Mouse (Mus musculus) NIH3T3 (cell line): ENCODE measurements around the gene Ccr6.

Experiments used
- DNase-seq: peaks from one replicate; pipeline ENCODE4 v3.0.0-alpha.2; 2012; ENCODE audit warnings: low read depth

The Ccr6 gene

DNA sequence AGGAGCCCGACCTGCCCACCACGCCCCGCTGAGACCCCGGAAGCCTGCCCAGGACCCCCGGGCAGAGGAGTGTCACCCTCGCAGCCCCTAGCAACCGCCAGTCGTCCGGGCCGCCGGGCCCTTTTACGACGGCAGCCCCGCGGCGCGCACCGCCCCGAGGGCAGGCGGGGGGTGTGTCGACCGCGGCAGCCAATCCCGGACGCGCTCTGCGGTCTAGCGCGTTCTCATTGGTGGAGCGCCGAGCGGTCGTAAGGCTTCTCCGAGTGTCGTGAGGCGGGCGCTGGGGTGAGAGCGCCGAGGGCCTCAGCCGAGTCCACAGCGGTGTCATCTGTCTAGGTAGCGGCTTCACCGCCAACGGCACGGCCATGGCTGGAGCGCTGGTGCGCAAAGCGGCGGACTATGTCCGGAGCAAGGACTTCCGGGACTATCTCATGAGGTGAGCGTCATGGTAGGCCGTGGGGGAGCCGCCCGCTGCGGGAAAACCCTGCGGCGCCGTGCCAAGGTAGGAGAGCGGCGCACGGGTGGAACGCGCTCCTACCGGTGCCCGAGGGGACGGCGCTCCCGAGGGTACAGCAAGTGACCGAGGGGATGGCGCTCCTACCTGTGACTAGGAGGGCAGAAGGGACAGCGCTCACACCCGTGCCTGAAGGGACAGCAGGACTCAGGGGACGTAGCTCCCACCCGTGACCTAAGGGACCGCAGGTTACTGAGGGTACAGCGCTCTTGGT is 47.8 kb downstream of the Ccr6 start:
- peak; percentile 98 for DNase-seq

DNA sequence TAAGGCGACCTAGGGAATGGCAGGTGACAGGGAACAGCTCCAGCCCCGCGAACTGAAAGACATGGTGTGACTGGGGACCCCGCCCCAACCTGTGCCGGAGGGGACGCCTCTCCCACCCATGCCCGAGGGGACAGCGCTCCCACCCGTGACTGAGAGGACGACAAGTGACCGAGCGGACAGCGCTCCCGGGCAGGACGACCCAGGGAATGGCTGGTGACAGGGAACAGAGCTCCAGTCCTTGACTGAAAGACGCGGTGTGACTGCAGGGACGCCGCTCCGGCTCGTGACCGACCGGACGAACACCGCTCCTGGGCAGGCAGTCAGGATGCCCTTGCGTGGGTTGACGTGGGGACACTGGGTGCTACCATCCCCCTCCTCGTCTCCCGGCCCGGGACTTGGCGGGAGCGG is 48.4 kb downstream of the Ccr6 start:
- peak; percentile 26 for DNase-seq

DNA sequence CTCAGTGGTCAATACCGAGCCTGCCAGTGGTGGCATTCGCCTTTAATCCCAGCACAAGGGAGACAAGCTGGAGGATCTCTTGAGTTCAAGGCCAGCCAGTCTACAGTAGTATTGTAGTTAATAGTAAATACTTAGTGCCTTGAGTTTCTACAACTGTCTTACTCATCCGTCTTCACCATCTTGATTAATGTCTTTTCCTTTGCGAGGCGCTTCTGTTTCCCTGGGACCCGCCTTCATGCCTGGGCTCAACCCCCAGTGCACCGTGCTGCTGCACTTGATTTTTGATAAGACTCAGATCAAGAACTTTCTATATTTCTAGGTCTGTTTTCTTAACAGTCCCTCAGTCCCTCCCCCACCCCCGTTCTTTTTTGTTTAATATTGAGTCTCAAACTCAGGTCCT is 49.2 kb downstream of the Ccr6 start:
- peak; percentile 51 for DNase-seq

DNA sequence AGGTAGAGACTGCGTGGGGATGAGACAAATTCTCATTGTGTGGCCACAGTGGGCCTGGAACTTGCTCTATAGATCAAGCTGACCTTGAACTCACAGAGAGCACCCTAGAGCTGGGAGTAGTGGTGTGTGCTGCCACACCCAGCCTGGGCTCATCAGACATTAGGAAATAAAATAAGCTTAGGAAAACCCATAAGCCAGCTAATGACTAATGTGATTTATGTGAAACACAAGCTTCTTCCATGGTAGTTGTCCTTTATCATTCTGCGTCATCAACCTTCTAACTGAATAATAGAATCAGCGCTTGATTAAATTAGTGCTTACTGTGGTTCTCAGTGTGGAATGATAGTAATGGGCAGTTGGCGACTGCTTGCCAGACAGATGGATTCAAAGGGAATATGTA is 51.1 kb downstream of the Ccr6 start:
- no peak for DNase-seq

DNA sequence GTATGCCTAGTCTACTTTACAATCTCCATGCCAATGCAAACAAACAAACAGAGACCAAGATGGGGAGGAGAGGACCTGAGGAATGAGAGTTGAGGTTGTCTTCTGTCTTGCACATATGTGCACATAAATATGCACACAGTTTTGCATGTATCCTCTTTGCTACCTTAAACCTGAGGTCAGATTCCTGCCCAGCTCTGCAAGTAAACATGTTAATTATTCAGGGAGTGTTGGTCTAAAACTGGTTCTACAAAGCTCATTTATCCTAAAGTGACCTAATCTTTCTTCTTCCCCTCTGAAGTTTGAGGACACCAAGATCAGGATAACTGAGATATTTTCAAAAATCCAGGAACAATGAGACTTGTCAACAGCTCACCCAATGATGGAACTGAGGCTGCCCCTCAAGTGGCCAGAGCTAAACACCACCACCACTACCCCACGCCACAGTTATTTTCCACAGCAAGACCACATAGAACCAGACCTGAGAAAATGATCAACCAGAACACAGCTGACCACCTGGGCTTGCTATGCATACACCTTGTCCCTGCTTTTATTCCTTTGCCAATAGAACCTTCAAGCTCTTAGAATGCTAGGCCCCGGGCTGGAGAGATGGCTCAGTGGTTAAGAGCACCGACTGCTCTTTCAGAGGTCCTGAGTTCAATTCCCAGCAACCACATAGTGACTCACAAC is 54.3 kb downstream of the Ccr6 start:
- no peak for DNase-seq

DNA sequence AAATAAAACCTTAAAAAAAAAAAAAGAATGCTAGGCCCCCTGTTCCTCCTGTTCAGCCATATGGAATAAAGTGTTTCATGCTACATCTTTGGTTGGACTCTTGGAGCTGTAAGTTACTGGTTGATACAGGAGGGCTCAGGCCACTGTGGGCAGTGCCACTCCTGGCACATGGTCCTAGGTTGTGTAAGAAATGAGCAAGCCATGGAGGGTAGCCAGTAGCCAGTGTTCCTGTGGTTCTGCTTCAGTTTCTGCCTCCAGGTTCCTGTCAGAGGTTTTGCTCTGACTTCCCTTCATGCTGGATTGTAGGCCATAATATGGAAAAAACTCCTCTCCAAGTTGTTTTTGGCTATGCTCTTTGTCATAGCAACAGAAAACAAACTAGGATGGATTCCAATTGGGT is 54.9 kb downstream of the Ccr6 start:
- no peak for DNase-seq

DNA sequence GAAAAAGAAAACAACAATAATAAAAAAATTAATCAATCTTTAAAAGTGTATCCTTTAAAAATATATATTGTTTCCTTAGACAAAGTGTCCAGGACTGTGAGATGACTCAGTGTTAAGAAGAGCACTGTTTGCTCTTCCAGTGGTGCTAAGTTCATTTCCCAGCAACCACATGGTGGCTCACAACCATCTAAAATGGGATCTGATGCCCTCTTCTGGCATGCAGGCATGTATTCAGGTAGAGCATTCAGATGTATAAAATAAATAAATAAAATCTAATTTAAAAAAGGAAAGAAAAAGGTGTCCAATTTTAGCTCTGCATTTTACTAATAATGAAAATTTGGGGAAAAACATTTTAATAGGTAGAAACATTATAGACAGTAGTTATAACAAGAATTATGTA is 60.0 kb downstream of the Ccr6 start:
- DNase-seq: no peak

DNA sequence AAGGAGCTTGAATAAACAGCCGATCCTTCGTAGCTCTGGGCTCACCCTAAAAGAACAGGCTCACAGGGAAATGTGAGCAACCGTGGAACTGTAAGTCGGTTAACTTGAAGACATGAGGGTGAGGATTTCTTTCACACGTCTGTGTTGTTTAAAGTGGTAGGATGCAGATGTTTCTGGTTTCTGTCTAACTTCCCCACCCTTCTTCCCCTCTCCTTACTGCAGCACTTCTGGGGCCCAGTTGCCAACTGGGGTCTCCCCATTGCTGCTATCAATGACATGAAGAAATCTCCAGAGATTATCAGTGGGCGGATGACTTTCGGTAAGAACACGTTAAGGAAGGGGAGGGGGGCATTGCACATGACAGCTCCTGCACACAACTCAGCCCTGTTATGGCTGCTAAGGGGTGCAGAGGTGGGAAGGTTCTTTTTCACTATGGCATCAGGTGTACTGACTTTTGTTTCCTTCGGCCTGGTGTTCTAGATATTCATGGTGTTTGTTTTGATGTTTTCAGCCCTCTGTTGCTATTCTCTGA is 60.5 kb downstream of the Ccr6 start:
- no peak for DNase-seq

DNA sequence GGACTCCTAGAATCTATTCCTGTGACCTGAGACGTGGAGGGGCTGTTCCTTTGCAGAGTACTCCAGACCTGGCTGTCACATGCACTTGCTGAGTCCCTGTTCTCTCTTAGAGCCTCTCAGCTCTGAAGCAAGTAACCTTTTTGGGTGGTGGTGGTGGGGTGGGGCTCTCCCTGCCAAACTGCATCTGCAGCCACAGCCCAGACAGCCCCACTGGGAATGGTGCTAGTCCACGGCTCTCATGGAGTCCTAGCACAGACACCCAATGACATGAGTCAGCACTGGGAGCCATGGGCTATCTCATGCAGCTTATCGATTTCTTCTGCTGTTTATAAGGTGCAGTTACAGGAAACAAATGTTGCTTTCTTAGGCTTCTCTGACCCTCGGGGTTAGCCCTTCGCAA is 61.9 kb downstream of the Ccr6 start:
- DNase-seq: no peak

DNA sequence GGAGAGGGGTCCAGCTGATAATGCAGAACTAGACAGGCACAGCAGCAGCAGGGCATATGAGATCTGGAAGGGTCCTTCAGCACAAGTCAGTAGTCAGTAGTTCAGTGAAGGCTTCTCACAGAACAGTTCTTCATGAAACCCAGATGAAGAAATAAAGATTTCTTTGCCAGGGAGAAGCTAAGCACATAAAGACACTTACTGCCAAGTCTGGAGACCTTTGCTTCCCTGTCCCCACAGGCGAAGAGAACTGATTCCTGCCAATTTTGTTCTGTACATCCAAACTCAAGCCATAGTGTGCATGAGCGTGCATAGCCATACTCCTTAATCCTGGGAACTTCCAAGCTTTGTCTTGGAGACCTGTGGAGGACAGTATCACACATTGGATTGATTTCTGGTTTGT is 62.4 kb downstream of the Ccr6 start:
- no peak for DNase-seq

DNA sequence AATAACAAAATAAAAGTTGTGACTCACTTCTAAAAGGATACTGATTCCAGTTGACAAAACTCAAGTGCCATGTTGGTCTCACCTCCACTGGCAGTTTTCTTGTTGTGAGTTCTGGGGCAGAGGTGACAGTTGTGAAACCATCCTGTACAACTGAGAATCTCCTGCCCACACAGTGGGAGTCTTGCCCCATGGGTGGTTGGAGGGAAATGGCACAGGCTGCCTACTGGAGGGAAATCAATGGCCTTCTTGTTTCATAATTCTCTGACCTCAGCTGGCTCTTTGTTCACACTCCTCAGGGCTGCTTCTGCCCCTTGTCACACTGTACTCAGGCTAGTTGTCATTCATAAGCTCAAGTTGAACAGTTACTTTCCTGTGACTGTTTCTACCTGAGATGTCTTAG is 63.7 kb downstream of the Ccr6 start:
- no peak for DNase-seq

DNA sequence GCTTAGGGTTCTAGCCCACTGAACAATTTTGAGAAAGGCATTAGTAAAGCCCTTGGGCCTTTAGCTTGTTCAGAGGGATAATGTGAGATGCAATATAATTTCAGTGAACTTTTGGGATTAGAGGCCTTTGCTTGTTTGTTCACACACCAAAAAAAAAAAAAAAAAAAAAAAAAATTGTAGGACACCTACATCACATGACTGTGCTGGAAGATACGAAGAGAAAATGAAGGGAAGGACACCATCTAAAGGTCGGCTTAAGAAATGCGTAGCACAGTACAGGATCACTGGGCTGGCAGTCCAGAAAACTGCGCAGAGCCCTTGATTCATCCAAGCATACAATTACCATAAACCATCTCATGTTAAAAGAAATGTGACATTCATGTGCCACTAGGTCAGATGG is 65.7 kb downstream of the Ccr6 start:
- no peak for DNase-seq

DNA sequence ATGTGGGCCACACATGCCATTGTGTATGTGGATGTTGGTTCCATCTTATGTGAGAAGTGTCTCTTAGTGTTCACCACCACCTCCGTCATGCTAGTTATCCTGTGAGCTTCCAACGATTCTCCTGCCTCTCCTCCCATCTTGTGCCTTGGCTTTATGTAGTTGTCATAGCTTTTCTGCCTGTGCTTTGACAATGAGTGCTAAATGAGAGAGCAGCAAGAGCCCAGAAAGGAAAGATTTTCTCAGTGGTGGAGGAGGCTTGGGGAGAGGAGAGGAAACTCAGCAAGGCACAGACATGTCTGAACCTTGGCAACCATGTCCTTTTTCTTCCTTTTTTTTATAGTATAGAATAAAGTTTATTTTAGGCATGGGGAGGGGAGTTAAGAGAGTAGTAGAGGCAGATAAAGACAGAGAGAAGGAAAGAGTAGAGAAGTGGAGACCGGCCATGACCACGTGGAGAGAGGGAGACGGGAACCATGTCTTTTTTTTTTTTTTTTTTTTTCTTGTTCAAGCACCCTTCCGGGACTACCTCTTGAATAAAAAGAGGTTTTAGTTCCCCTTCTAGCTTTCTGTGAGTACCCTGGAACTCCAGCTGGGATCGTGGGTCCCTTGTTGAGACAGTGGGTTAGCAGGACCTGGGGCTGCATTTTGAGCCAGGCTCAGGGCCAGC is 67.1 kb downstream of the Ccr6 start:
- DNase-seq: no peak

DNA sequence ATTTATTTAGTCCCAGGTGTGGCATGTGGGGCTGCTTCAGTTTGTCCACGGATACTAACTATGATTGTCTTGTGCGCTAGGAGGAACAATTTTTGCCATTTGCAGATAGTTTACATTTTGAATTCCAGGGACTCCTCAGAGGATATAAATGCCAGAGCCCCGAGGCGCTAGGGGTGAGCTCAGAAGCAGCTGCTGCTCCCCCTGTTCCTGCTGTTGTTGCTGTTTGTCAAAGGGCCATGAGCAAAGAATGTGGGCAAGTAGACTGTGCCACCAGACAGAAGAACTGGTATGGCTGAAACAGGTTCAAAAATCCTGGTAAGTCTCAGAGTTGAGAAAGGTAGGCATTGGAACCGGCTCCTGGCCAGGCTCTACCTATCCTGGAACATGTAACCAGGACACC is 67.8 kb downstream of the Ccr6 start:
- no peak for DNase-seq

DNA sequence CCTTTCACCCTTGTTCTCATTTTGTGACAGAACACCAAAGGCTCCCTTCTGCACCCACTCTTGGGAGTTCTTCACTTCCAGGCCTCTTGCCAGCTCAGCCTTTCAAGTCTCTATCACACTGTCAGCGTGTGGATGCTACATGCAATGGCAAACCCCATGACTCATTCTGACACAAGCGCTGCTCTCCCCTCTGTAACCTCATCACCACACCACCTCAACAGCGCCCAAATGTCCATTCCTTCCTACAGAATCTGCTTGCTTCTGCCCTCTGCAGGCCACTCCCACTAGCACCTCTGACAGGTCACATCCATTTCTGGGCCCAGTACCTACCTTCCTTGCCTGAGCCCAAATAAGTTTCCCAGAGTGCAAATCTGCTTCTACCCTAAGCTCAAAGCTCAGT is 70.0 kb downstream of the Ccr6 start:
- peak; percentile 48 for DNase-seq
